Mouse (Mus musculus) liver, embryonic 15.5 days (tissue): ENCODE data around the gene Hoxa9. TPM values are rescaled to one million over a fixed set of nuclear protein-coding genes. Genes with fewer than 3 reads are reported as not detected.

Experiments used
- ATAC-seq: fragments of 200-750 bp; cut with Nextera tagmentation; 2 replicates; pipeline ENCODE4 v1.8.0; 2017; ENCODE audit warnings: moderate number of reproducible peaks, mild to moderate bottlenecking, moderate library complexity; ENCODE audit not compliant: insufficient read depth
- H3K27ac ChIP-seq: fragments of 300-500 bp; sonication (generic); replicated peaks from 2 replicates; pipeline ENCODE4 v1.5.1; 2015; ENCODE audit warnings: mild to moderate bottlenecking, inconsistent platforms
- H3K27me3 ChIP-seq: fragments of 300-500 bp; sonication (generic); 2 replicates; pipeline ENCODE4 v1.6.1; 2015; ENCODE audit warnings: mild to moderate bottlenecking, inconsistent platforms
- H3K36me3 ChIP-seq: fragments of 300-500 bp; sonication (generic); replicated peaks from 2 replicates; pipeline ENCODE4 v1.6.1; 2015; ENCODE audit warnings: moderate library complexity, mild to moderate bottlenecking, inconsistent platforms
- H3K4me1 ChIP-seq: fragments of 300-500 bp; sonication (generic); replicated peaks from 2 replicates; pipeline ENCODE4 v1.6.1; 2015; ENCODE audit warnings: inconsistent platforms
- H3K4me2 ChIP-seq: fragments of 300-500 bp; sonication (generic); 2 replicates; pipeline ENCODE4 v1.6.1; 2015; ENCODE audit warnings: moderate library complexity, mild to moderate bottlenecking, inconsistent platforms
- H3K4me3 ChIP-seq: fragments of 300-500 bp; sonication (generic); replicated peaks from 2 replicates; pipeline ENCODE4 v1.5.1; 2015; ENCODE audit warnings: mild to moderate bottlenecking, inconsistent platforms
- H3K9ac ChIP-seq: fragments of 300-500 bp; sonication (generic); 2 replicates; pipeline ENCODE4 v1.6.1; 2015; ENCODE audit warnings: moderate library complexity, mild to moderate bottlenecking, inconsistent platforms
- H3K9me3 ChIP-seq: fragments of 300-500 bp; sonication (generic); replicated peaks from 2 replicates; pipeline ENCODE4 v1.6.1; 2016; ENCODE audit warnings: inconsistent platforms
- WGBS: fragments of 180-500 bp; shearing (Covaris S2); methylation state at CpG from one replicate; pipeline ENCODE4 v1.1.7; 2015; ENCODE audit warnings: mixed read lengths; ENCODE audit not compliant: insufficient replicate concordance; 5-methylcytosine and 5-hydroxymethylcytosine counted together
- polyA plus RNA-seq: library from polyadenylated mRNA; unstranded; fragments of >200 nt; fragmentation: Nextera tagmentation; extraction: Ambion mirVana; gene quantifications from 2 replicates; pipeline ENCODE4 v1.2.1, GENCODE M21; 2015

Hoxa9 gene
- polyA plus RNA-seq, 1 experiment from 2014 or later: 0.43 TPM

DNA sequence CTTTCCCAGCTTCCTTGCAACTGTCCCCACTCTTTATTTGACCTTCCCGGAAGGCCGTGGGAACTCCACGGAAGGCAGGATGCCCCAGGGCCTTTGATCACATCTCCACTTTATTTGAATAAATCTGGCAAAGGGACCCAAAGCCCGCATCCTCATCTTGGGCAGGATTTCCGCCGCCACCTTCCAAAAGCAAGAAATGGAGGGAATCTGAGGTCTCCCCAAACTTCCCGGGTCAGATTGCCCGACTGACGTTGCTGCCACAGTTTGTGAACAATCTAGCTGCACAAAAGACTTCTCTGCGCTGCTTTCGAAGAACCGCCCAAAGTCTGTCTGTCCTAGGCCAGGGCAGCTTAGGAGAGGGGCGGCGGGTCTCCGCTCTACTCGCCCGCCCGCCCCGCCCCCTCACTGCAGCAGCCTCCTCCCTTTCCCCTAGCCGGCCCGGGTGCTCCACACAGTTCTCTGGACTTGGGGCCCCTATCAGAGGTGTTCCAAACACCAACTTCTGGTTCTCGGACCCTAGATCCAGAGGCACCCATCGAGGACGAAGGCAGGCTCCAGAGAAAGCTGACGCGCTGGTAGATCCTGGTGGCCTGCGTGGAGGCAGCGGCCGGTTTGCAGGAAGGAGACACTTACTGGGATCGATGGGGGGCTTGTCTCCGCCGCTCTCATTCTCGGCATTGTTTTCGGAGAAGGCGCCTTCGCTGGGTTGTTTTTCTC is 5.8 kb downstream of the Hoxa9 start:
- Histone ChIP-seq H3K27ac (no peak overlapping the region), H3K36me3 (no peaks in the 10 kb centered on the region), H3K4me3 (0 out of 2 replicates have a peak overlapping the region, but pooled peaks have one; percentile 15), H3K4me1 (0 out of 2 replicates have a peak, but pooled peaks cover 11% of the 10 kb centered on the region), H3K27me3 (peaks cover 99% of the 10 kb centered on the region), H3K4me2 (peak overlapping the region; percentile 29), H3K9me3 (no peaks in the 10 kb centered on the region), H3K9ac (no peak overlapping the region)
- no peak for ATAC-seq
- under 1% methylated on average over 36 of the region's 36 CpGs for WGBS

DNA sequence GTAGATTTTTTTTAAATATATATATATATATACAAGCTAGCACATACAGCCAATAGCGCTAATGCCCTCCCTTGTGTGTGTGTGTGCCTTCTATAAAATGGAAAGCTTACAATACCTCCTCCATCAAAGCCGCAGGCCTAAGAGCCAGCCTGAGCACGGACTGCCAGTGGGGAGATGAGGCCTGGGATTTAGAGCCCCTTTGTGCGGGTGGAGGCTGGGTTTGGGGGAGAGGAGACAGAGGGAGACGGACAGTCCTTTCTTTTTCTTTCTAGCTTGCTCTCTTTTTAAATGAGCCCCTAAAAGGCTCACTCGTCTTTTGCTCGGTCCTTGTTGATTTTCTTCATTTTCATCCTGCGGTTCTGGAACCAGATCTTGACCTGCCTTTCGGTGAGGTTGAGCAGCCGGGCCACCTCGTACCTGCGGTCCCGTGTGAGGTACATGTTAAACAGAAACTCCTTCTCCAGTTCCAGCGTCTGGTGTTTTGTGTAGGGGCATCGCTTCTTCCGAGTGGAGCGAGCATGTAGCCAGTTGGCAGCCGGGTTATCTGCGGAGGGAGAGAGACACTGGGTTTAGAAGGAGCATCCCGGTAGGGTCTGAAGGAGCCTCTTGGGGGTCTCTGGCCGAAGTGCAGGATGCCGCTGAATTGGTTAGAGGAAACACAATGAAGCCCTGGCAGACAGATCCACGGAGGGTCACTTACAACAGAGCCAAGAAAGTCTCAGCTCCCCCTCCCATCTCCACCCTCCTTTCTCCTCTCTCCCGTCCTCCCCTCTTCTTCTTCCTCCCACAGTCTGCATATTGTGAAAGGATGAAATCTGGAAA is 6.7 kb downstream of the Hoxa9 start:
- Histone ChIP-seq H3K4me1 (0 out of 2 replicates have a peak, but pooled peaks cover 11% of the 10 kb centered on the region), H3K4me2 (peak overlapping the region; percentile 6; the same call in 1 of the 2 replicates), H3K27ac (no peak overlapping the region), H3K36me3 (no peaks in the 10 kb centered on the region), H3K9me3 (no peaks in the 10 kb centered on the region), H3K9ac (no peak overlapping the region), H3K27me3 (peaks cover 99% of the 10 kb centered on the region), H3K4me3 (no peak overlapping the region)
- ATAC-seq: no peak
- 6% methylated on average over 24 of the region's 24 CpGs for WGBS

GRCm38 (mm10) chr6:52222729-52223128 is 8.2 kb downstream of the Hoxa9 start:
- H3K9ac ChIP-seq: no peak overlapping the region
- H3K4me2 ChIP-seq: no peak overlapping the region
- H3K27ac ChIP-seq: no peak overlapping the region
- WGBS: 28% methylated on average over 13 of the region's 13 CpGs
- peaks cover 100% of the 10 kb centered on the region for H3K27me3 ChIP-seq
- no peaks in the 10 kb centered on the region for H3K36me3 ChIP-seq
- no peak overlapping the region for H3K4me3 ChIP-seq
- no peaks in the 10 kb centered on the region for H3K9me3 ChIP-seq
- no peak for ATAC-seq
- H3K4me1 ChIP-seq: 0 out of 2 replicates have a peak, but pooled peaks cover 11% of the 10 kb centered on the region

- Histone ChIP-seq H3K9ac (no peak overlapping the region), H3K4me1 (peaks cover 14% of the 10 kb centered on the region; the same call in 1 of the 2 replicates), H3K27ac (no peak overlapping the region), H3K9me3 (no peaks in the 10 kb centered on the region), H3K4me2 (peak overlapping the region; percentile 69), H3K27me3 (peaks cover 100% of the 10 kb centered on the region), H3K4me3 (peak overlapping the region; percentile 51), H3K36me3 (no peaks in the 10 kb centered on the region)
- WGBS: 13% methylated on average over 21 of the region's 21 CpGs
- ATAC-seq: no peak
These were observed 8.8 kb downstream of the Hoxa9 start for GRCm38 (mm10) chr6:52221993-52222685.

GRCm38 (mm10) chr6:52221337-52221992 is 9.4 kb downstream of the Hoxa9 start, which contains the start of gene Hoxa7:
Hoxa7 (minus strand) TSS chr6:52221854.
- ATAC-seq: no peak
- Histone ChIP-seq H3K27me3 (peaks cover 100% of the 10 kb centered on the region), H3K9ac (no peak within 1 kb of the TSS), H3K4me2 (peak within 1 kb of the TSS; percentile 69), H3K9me3 (no peaks in the 10 kb centered on the region), H3K27ac (no peak within 1 kb of the TSS), H3K36me3 (no peaks in the 10 kb centered on the region), H3K4me3 (peak within 1 kb of the TSS; percentile 51), H3K4me1 (peaks cover 19% of the 10 kb centered on the region; the same call in 1 of the 2 replicates)
- under 1% methylated on average over 46 of the region's 46 CpGs for WGBS

DNA sequence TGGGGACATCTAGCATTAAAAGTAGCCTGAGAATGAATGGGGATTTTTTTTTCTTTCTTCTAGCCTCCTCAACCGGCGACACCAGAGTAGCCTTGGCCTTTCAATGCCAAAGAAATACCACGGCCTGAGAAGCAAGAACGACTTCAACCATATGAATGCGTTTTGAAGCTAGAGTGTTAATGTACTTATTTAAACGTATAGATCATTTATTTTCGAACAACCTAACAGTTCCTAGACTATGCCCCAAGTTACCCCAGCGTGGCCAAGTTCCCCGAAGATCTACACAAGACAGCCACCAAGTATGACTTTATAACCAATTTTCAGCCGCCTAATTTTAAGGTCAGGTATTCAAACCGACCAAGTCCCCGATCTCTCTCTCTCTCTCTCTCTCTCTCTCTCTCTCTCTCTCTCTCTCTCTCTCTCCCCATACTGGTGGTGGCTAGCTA is 10.0 kb downstream of the Hoxa9 start:
- no peak overlapping the region for H3K27ac ChIP-seq
- no peak for ATAC-seq
- H3K9me3 ChIP-seq: no peaks in the 10 kb centered on the region
- H3K9ac ChIP-seq: no peak overlapping the region
- peak overlapping the region; percentile 69 for H3K4me2 ChIP-seq
- H3K4me3 ChIP-seq: peak overlapping the region; percentile 51
- peaks cover 19% of the 10 kb centered on the region; the same call in 1 of the 2 replicates for H3K4me1 ChIP-seq
- 4% methylated on average over 12 of the region's 12 CpGs for WGBS
- H3K27me3 ChIP-seq: peaks cover 100% of the 10 kb centered on the region
- no peaks in the 10 kb centered on the region for H3K36me3 ChIP-seq

DNA sequence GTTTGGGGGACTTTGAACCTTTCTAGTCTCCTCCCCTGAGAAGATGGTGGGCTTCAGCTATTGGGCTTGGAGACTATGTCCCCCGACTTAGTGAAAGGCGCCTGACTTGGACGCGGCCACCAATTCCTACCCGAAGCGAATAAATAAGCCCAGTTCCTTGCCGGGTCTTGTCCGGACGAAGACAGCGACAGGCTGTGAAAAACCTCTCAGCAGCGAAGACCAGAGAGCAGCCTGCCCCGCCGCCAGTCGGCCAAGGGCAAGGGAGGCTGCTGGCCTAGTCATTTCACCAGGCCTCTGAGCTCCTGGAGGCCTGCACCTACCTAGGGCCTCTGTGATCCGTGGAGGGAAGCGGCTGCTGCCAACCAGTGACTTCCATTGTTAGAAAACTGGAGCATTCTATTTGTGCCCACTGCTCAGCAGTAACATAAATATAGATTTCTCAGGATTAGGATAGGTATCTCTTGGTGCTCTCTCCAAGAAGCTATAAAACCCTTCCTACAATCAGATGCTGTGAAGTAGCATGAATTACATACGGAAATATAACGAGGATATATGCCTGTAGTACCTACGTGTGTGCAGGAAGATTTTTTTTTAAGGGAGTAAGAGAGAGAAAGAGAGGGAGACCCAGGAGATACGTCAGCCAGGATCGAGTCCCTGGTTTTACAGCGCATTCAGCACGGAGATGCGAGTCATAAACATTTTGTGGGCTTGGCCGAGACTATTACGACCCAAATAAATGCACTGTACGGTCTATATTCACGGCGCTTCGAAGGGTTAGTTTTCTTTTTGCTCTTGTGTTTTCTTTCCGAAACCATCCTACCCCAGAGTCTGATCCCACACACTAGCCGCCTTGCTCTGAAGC is 10.7 kb downstream of the Hoxa9 start:
- H3K4me1 ChIP-seq: peaks cover 19% of the 10 kb centered on the region; the same call in 1 of the 2 replicates
- no peak overlapping the region for H3K4me2 ChIP-seq
- ATAC-seq: no peak
- H3K4me3 ChIP-seq: no peak overlapping the region
- H3K27ac ChIP-seq: no peak overlapping the region
- no peaks in the 10 kb centered on the region for H3K9me3 ChIP-seq
- H3K27me3 ChIP-seq: peaks cover 100% of the 10 kb centered on the region
- no peaks in the 10 kb centered on the region for H3K36me3 ChIP-seq
- 30% methylated on average over 32 of the region's 32 CpGs for WGBS
- no peak overlapping the region for H3K9ac ChIP-seq

GRCm38 (mm10) chr6:52219234-52219942 is 11.5 kb downstream of the Hoxa9 start:
- Histone ChIP-seq H3K27ac (no peak overlapping the region), H3K9ac (no peak overlapping the region), H3K4me2 (no peak overlapping the region), H3K9me3 (no peaks in the 10 kb centered on the region), H3K4me1 (peaks cover 19% of the 10 kb centered on the region; the same call in 1 of the 2 replicates), H3K4me3 (no peak overlapping the region), H3K36me3 (no peaks in the 10 kb centered on the region), H3K27me3 (peaks cover 100% of the 10 kb centered on the region)
- ATAC-seq: no peak
- WGBS: 45% methylated on average over 9 of the region's 9 CpGs

DNA sequence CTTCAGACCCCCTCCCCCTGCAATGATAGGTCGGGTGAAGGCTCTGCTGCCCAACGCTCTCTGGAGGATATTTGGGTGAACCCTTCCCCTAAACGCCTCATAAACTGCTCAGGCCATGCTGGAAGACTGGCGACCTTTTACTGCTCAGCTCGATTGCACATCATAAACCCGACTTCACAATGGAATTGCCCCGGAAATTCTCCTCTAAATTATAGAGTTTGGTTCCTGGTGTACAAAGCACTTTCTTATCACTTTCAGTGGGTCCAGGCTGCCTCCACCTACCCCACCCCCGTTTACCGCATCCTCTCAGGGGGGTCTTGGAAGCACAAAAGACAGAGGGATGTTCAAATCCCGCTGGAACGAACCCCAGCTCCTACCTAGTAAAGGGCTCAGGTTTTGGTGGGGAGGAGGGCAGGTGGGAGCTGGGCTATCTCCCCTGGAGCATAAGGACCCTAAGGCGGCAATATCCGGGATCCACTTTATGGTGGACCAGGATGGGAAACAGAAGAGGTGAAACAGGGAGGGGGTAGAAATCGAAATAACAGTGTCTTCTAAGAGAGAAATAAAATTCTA is 12.2 kb downstream of the Hoxa9 start:
- Histone ChIP-seq H3K9ac (no peak overlapping the region), H3K27ac (no peak overlapping the region), H3K36me3 (no peaks in the 10 kb centered on the region), H3K4me2 (no peak overlapping the region), H3K4me1 (peaks cover 19% of the 10 kb centered on the region; the same call in 1 of the 2 replicates), H3K9me3 (no peaks in the 10 kb centered on the region), H3K4me3 (no peak overlapping the region), H3K27me3 (peaks cover 100% of the 10 kb centered on the region)
- 30% methylated on average over 14 of the region's 14 CpGs for WGBS
- no peak for ATAC-seq
